Mouse (Mus musculus): ENCODE measurements at regions not wholly inside any gene's neighbourhood (a gene's known extent, or its start where the extent isn't known, plus 50 kb on each side); places are given as distances from the start of the nearest gene placed in this dataset.

GRCm38 (mm10) chr16:19834128-19834527, 74.1 kb downstream of the B3gnt5 start:
- Histone ChIP-seq H3K36me3 (ENCODE audit: control insufficient read depth, insufficient read depth, low read length) (no peaks in the 10 kb centered on the region), H3K27ac (ENCODE audit: low read length) (no peak overlapping the region), H3K4me3 (ENCODE audit: low read length) (no peak overlapping the region), H3K4me1 (ENCODE audit: control insufficient read depth, insufficient read depth, low read length) (no peaks in the 10 kb centered on the region), H3K9ac (ENCODE audit: low read depth, low read length) (no peak overlapping the region), H3K27me3 (replicated peaks; ENCODE audit: control insufficient read depth, insufficient read depth, low read length) (no peaks in the 10 kb centered on the region), H3K9me3 (ENCODE audit: control insufficient read depth, low read length) (no peaks in the 10 kb centered on the region), H3K4me2 (ENCODE audit: low read depth, low read length) (no peak overlapping the region)
- 84% methylated on average over 2 of the region's 2 CpGs for WGBS
- no peak for ATAC-seq

- no peaks in the 10 kb centered on the region for H3K4me1 ChIP-seq (ENCODE audit: control insufficient read depth, insufficient read depth, low read length)
- no peaks in the 10 kb centered on the region for H3K27me3 ChIP-seq (replicated peaks; ENCODE audit: control insufficient read depth, insufficient read depth, low read length)
- H3K36me3 ChIP-seq (ENCODE audit: control insufficient read depth, insufficient read depth, low read length): no peaks in the 10 kb centered on the region
- no peak overlapping the region for H3K4me2 ChIP-seq (ENCODE audit: low read depth, low read length)
- 77% methylated on average over 2 of the region's 2 CpGs for WGBS
- no peak for ATAC-seq
- H3K27ac ChIP-seq (ENCODE audit: low read length): no peak overlapping the region
- H3K9me3 ChIP-seq (ENCODE audit: control insufficient read depth, low read length): no peaks in the 10 kb centered on the region
- no peak overlapping the region for H3K4me3 ChIP-seq (ENCODE audit: low read length)
- H3K9ac ChIP-seq (ENCODE audit: low read depth, low read length): no peak overlapping the region
Observed at GRCm38 (mm10) chr16:19834750-19835149, 74.7 kb downstream of the B3gnt5 start.

GRCm38 (mm10) chr16:19839831-19840230, 79.8 kb downstream of the B3gnt5 start:
- Histone ChIP-seq H3K4me2 (ENCODE audit: low read depth, low read length) (no peak overlapping the region), H3K9ac (ENCODE audit: low read depth, low read length) (no peak overlapping the region), H3K27ac (ENCODE audit: low read length) (no peak overlapping the region), H3K4me1 (ENCODE audit: control insufficient read depth, insufficient read depth, low read length) (no peaks in the 10 kb centered on the region), H3K36me3 (ENCODE audit: control insufficient read depth, insufficient read depth, low read length) (no peaks in the 10 kb centered on the region), H3K27me3 (replicated peaks; ENCODE audit: control insufficient read depth, insufficient read depth, low read length) (no peaks in the 10 kb centered on the region), H3K9me3 (ENCODE audit: control insufficient read depth, low read length) (no peaks in the 10 kb centered on the region), H3K4me3 (ENCODE audit: low read length) (no peak overlapping the region)
- WGBS: 49% methylated on average over 1 of the region's 1 CpGs
- no peak for ATAC-seq

GRCm38 (mm10) chr16:19842346-19843025, 82.5 kb downstream of the B3gnt5 start:
- Histone ChIP-seq H3K27ac (ENCODE audit: low read length) (no peak overlapping the region), H3K4me2 (ENCODE audit: low read depth, low read length) (no peak overlapping the region), H3K4me3 (ENCODE audit: low read length) (no peak overlapping the region), H3K27me3 (replicated peaks; ENCODE audit: control insufficient read depth, insufficient read depth, low read length) (no peaks in the 10 kb centered on the region), H3K9ac (ENCODE audit: low read depth, low read length) (no peak overlapping the region), H3K9me3 (ENCODE audit: control insufficient read depth, low read length) (no peaks in the 10 kb centered on the region), H3K4me1 (ENCODE audit: control insufficient read depth, insufficient read depth, low read length) (no peaks in the 10 kb centered on the region), H3K36me3 (ENCODE audit: control insufficient read depth, insufficient read depth, low read length) (no peaks in the 10 kb centered on the region)
- no peak for ATAC-seq
- 38% methylated on average over 3 of the region's 3 CpGs for WGBS

GRCm38 (mm10) chr16:19843738-19844137, 83.7 kb downstream of the B3gnt5 start:
- Histone ChIP-seq H3K9ac (ENCODE audit: low read depth, low read length) (no peak overlapping the region), H3K27ac (ENCODE audit: low read length) (no peak overlapping the region), H3K9me3 (ENCODE audit: control insufficient read depth, low read length) (no peaks in the 10 kb centered on the region), H3K4me3 (ENCODE audit: low read length) (no peak overlapping the region), H3K27me3 (replicated peaks; ENCODE audit: control insufficient read depth, insufficient read depth, low read length) (no peaks in the 10 kb centered on the region), H3K4me2 (ENCODE audit: low read depth, low read length) (no peak overlapping the region), H3K4me1 (ENCODE audit: control insufficient read depth, insufficient read depth, low read length) (no peaks in the 10 kb centered on the region), H3K36me3 (ENCODE audit: control insufficient read depth, insufficient read depth, low read length) (no peaks in the 10 kb centered on the region)
- ATAC-seq: no peak

- Histone ChIP-seq H3K4me3 (ENCODE audit: low read length) (no peak overlapping the region), H3K4me1 (ENCODE audit: control insufficient read depth, insufficient read depth, low read length) (no peaks in the 10 kb centered on the region), H3K27ac (ENCODE audit: low read length) (no peak overlapping the region), H3K9ac (ENCODE audit: low read depth, low read length) (no peak overlapping the region), H3K9me3 (ENCODE audit: control insufficient read depth, low read length) (peaks cover 2% of the 10 kb centered on the region; the same call in 1 of the 2 replicates), H3K4me2 (ENCODE audit: low read depth, low read length) (no peak overlapping the region), H3K36me3 (ENCODE audit: control insufficient read depth, insufficient read depth, low read length) (no peaks in the 10 kb centered on the region), H3K27me3 (replicated peaks; ENCODE audit: control insufficient read depth, insufficient read depth, low read length) (no peaks in the 10 kb centered on the region)
- WGBS: 23% methylated on average over 1 of the region's 1 CpGs
- ATAC-seq: no peak
Observed at GRCm38 (mm10) chr16:19848395-19848794, 88.4 kb downstream of the B3gnt5 start.

- no peak for ATAC-seq
- H3K4me2 ChIP-seq (ENCODE audit: low read depth, low read length): no peak overlapping the region
- 86% methylated on average over 5 of the region's 5 CpGs for WGBS
- H3K9me3 ChIP-seq (ENCODE audit: control insufficient read depth, low read length): no peaks in the 10 kb centered on the region
- no peak overlapping the region for H3K27ac ChIP-seq (ENCODE audit: low read length)
- H3K36me3 ChIP-seq (ENCODE audit: control insufficient read depth, insufficient read depth, low read length): no peaks in the 10 kb centered on the region
- no peaks in the 10 kb centered on the region for H3K4me1 ChIP-seq (ENCODE audit: control insufficient read depth, insufficient read depth, low read length)
- no peak overlapping the region for H3K9ac ChIP-seq (ENCODE audit: low read depth, low read length)
- no peak overlapping the region for H3K4me3 ChIP-seq (ENCODE audit: low read length)
- H3K27me3 ChIP-seq (replicated peaks; ENCODE audit: control insufficient read depth, insufficient read depth, low read length): no peaks in the 10 kb centered on the region
Observed at GRCm38 (mm10) chr16:19865306-19865705, 105.3 kb downstream of the B3gnt5 start.

GRCm38 (mm10) chr16:19865931-19866330, 105.9 kb downstream of the B3gnt5 start:
- Histone ChIP-seq H3K9ac (ENCODE audit: low read depth, low read length) (no peak overlapping the region), H3K27ac (ENCODE audit: low read length) (no peak overlapping the region), H3K4me1 (ENCODE audit: control insufficient read depth, insufficient read depth, low read length) (no peaks in the 10 kb centered on the region), H3K36me3 (ENCODE audit: control insufficient read depth, insufficient read depth, low read length) (no peaks in the 10 kb centered on the region), H3K27me3 (replicated peaks; ENCODE audit: control insufficient read depth, insufficient read depth, low read length) (no peaks in the 10 kb centered on the region), H3K9me3 (ENCODE audit: control insufficient read depth, low read length) (no peaks in the 10 kb centered on the region), H3K4me3 (ENCODE audit: low read length) (no peak overlapping the region), H3K4me2 (ENCODE audit: low read depth, low read length) (no peak overlapping the region)
- ATAC-seq: no peak

- no peaks in the 10 kb centered on the region for H3K4me1 ChIP-seq (ENCODE audit: control insufficient read depth, insufficient read depth, low read length)
- H3K9me3 ChIP-seq (ENCODE audit: control insufficient read depth, low read length): no peaks in the 10 kb centered on the region
- no peak overlapping the region for H3K4me3 ChIP-seq (ENCODE audit: low read length)
- H3K27me3 ChIP-seq (replicated peaks; ENCODE audit: control insufficient read depth, insufficient read depth, low read length): no peaks in the 10 kb centered on the region
- H3K27ac ChIP-seq (ENCODE audit: low read length): no peak overlapping the region
- no peaks in the 10 kb centered on the region for H3K36me3 ChIP-seq (ENCODE audit: control insufficient read depth, insufficient read depth, low read length)
- ATAC-seq: no peak
- no peak overlapping the region for H3K9ac ChIP-seq (ENCODE audit: low read depth, low read length)
- no peak overlapping the region for H3K4me2 ChIP-seq (ENCODE audit: low read depth, low read length)
Observed at GRCm38 (mm10) chr16:19869425-19869824, 109.4 kb downstream of the B3gnt5 start.

GRCm38 (mm10) chr16:19876861-19877554, 105.8 kb downstream of the Klhl6 start:
- Histone ChIP-seq H3K4me1 (ENCODE audit: control insufficient read depth, insufficient read depth, low read length) (no peaks in the 10 kb centered on the region), H3K27ac (ENCODE audit: low read length) (no peak overlapping the region), H3K4me2 (ENCODE audit: low read depth, low read length) (no peak overlapping the region), H3K9ac (ENCODE audit: low read depth, low read length) (no peak overlapping the region), H3K9me3 (ENCODE audit: control insufficient read depth, low read length) (no peaks in the 10 kb centered on the region), H3K4me3 (ENCODE audit: low read length) (no peak overlapping the region), H3K27me3 (replicated peaks; ENCODE audit: control insufficient read depth, insufficient read depth, low read length) (no peaks in the 10 kb centered on the region), H3K36me3 (ENCODE audit: control insufficient read depth, insufficient read depth, low read length) (no peaks in the 10 kb centered on the region)
- no peak for ATAC-seq
- WGBS: 57% methylated on average over 10 of the region's 10 CpGs
